Mouse (Mus musculus): ENCODE data around the gene Mob3b.

- TF ChIP-seq CTCF (IDR thresholded peaks at IDR 0.05; ENCODE audit: extremely low read depth, insufficient read depth, low read length) (no peak), POLR2A (IDR thresholded peaks at IDR 0.05; ENCODE audit: extremely low read depth, insufficient read depth, low read length) (no peak)
These were observed 96.3 kb downstream of the Mob3b start for GRCm38 (mm10) chr4:35060964-35061363.
